Mouse (Mus musculus): ENCODE data around the gene Gpr21.

GRCm38 (mm10) chr2:37488956-37489355, 27.2 kb upstream of the Gpr21 start:
- no peak for TF ChIP-seq CTCF (IDR thresholded peaks at IDR 0.05)
- TF ChIP-seq POLR2A (IDR thresholded peaks at IDR 0.05; ENCODE audit: insufficient read depth, low read depth, low read length): no peak

Measured in heart, adult 2 months (tissue).